Mouse (Mus musculus) adrenal gland, adult 18-20 months (tissue): ENCODE results near the gene Ints6. TPM values are rescaled to one million over a fixed set of nuclear protein-coding genes. Genes with fewer than 3 reads are reported as not detected.

ENCODE experiments used
- DNase-seq, 2 experiments: peaks; one replicate each; pipeline ENCODE4 v3.0.0; 2021 to 2022; ENCODE audit warnings: low spot score in 2 of 2
- long read RNA-seq, 2 experiments: library from polyadenylated mRNA; stranded (forward); transcript quantifications; one replicate each; pipeline ENCODE4 v2.0.0; 2021
- total RNA-seq, 2 experiments: library from RNA; stranded (reverse); gene quantifications; 1 replicate in 1 of 2; 2 replicates in 1 of 2; pipeline ENCODE4 v1.2.3; 2021

Ints6 gene
- 10 to 100 TPM; 34.3 to 44.5 TPM for total RNA-seq
- long read RNA-seq, experiment 1, full-length matches to known transcripts: 3 of 29 reads
- long read RNA-seq, experiment 1, partial matches to known transcripts: 17 of 29 reads
- long read RNA-seq, experiment 1, other reads (novel, unspliced or antisense): 9 of 29 reads
- long read RNA-seq, experiment 2, full-length matches to known transcripts: 9 of 76 reads
- long read RNA-seq, experiment 2, partial matches to known transcripts: 27 of 76 reads
- long read RNA-seq, experiment 2, other reads (novel, unspliced or antisense): 40 of 76 reads

- DNase-seq: peak; percentile 97 to 99
Measured at GRCm38 (mm10) chr14:62761036-62761881, at the start of gene Ints6. Gene Ints6 (minus strand): TSS chr14:62761169.

- DNase-seq: no peak
Measured at GRCm38 (mm10) chr14:62808661-62809523, 47.9 kb upstream of the Ints6 start.

GRCm38 (mm10) chr14:62806921-62807320, 46.0 kb upstream of the Ints6 start:
- peak in 1 of 2 experiments; percentile 40 for DNase-seq

- no peak for DNase-seq
Measured at GRCm38 (mm10) chr14:62803204-62803603, 42.2 kb upstream of the Ints6 start.

GRCm38 (mm10) chr14:62800791-62801190, 39.8 kb upstream of the Ints6 start:
- DNase-seq: no peak

- DNase-seq: no peak
Measured at GRCm38 (mm10) chr14:62798608-62799101, 37.7 kb upstream of the Ints6 start.

- DNase-seq: no peak
Measured at GRCm38 (mm10) chr14:62795719-62796118, 34.8 kb upstream of the Ints6 start.

GRCm38 (mm10) chr14:62789282-62789681, 28.3 kb upstream of the Ints6 start:
- no peak for DNase-seq

GRCm38 (mm10) chr14:62782981-62783380, 22.0 kb upstream of the Ints6 start:
- no peak for DNase-seq

- DNase-seq: no peak
Measured at GRCm38 (mm10) chr14:62780520-62781316, 19.7 kb upstream of the Ints6 start.

- DNase-seq: no peak
Measured at GRCm38 (mm10) chr14:62778095-62778494, 17.1 kb upstream of the Ints6 start.

GRCm38 (mm10) chr14:62775034-62775433, 14.1 kb upstream of the Ints6 start:
- no peak for DNase-seq

- no peak for DNase-seq
Measured at GRCm38 (mm10) chr14:62774246-62774645, 13.3 kb upstream of the Ints6 start.

GRCm38 (mm10) chr14:62773766-62774165, 12.8 kb upstream of the Ints6 start:
- DNase-seq: no peak

- no peak for DNase-seq
Measured at GRCm38 (mm10) chr14:62765398-62765797, 4.4 kb upstream of the Ints6 start.

GRCm38 (mm10) chr14:62764371-62764770, 3.4 kb upstream of the Ints6 start:
- no peak for DNase-seq

- DNase-seq: peak; percentile 31 to 42
Measured at GRCm38 (mm10) chr14:62761943-62762342, 974 bp upstream of the Ints6 start.

GRCm38 (mm10) chr14:62760321-62761035, 491 bp downstream of the Ints6 start:
- peak in 1 of 2 experiments; percentile 71 for DNase-seq

- peak; percentile 65 to 71 for DNase-seq
Measured at GRCm38 (mm10) chr14:62759771-62760320, 1.1 kb downstream of the Ints6 start.
